Mouse (Mus musculus) kidney, adult 9 months (tissue): Measurements from ENCODE around the gene Nudt14.

ENCODE experiments used
- DNase-seq: peaks from one replicate; pipeline ENCODE4 v3.0.0; 2022

Nudt14 gene

GRCm38 (mm10) chr12:112941776-112942713, at the start of gene Nudt14:
TSS of gene Nudt14 (minus strand) at chr12:112942124.
- DNase-seq = peak; percentile 85

- DNase-seq = no peak
Observed at GRCm38 (mm10) chr12:112991444-112991843, 49.5 kb upstream of the Nudt14 start.

DNA sequence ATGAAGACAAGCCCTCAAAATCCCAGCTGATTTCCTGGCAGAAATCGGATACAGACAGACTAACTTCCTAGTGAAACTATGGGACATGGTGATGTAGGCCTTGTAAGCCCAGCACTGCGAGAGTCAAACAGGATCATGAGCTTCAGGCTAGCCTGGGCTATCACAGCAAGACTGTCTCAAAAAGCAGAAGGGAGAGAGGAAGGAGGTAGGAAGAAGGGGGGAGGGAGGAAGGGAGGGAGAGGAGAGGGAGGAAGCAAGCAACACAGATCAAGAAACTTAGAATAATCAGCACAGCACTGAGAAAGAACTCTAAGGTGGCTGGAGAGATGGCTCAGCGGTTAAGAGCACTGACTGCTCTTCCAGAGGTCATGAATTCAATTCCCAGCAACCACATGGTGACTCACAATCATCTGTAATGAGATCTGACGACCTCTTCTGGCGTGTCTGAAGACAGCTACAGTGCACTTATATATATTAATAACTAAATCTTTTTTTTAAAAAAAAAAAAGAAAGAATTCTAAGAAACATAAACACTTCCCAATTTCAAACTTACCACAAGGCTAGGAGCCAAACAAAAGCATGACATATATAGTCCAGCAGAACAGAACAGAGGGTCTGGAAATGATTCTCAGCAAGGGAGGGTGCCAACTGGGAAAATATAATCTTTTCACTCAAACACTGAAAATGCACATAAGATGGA, 48.9 kb upstream of the Nudt14 start:
- DNase-seq = no peak

DNA sequence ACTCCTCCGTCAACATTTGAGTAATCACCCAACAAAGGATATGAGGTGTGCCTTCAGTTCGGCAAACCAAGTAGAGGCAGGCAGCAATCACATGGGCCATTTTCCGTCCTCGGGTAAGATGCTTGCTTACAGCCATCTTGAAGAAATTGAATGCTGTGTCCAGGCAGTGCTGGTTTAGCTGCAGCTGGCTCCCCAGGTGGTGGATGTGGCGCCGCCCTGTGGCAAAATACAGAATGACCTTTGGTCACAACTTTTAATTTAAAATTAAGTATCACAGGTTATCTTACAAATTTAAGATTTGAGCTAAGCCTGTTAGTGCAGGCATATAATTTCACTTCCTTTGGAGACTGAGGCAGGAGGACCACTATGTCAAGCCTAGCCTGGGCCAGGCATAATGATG, 46.0 kb upstream of the Nudt14 start:
- no peak for DNase-seq

DNA sequence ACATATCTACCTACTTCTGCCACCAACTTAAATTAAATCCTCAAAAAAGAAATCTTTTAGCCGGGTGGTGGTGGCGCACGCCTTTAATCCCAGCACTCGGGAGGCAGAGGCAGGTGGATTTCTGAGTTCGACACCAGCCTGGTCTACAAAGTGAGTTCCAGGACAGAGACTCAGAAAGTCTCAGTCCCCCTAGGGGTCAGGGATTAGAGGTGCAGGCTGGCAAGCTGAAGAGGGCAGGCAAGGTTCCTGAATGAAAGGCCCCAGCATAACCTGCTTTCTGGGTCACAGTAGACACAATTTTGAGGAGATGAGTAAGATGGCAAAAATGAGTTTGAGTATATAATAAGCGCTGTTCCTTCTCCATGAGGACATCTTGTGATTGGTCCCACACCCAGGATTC, 43.4 kb upstream of the Nudt14 start:
- no peak for DNase-seq

- no peak for DNase-seq
Observed at GRCm38 (mm10) chr12:112982031-112982430, 40.1 kb upstream of the Nudt14 start.

DNA sequence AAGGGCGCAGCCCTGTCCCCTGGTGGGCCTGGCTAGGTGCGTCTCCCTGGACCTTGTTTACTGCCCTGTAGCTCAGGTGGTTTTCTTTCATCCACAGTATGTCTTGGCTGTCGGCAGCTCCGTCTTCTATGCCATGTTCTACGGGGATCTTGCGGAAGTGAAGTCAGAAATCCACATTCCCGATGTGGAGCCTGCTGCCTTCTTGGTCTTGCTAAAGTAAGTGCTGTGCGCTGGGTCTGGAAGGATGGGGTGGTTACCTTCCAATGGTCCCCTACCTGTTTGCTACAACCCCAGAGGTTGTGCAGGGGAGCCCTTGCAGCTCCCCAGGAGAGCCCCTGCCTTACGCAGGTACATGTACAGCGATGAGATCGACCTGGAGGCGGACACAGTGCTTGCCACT, 35.2 kb upstream of the Nudt14 start:
- DNase-seq = no peak

- DNase-seq = peak; percentile 95
Observed at GRCm38 (mm10) chr12:112976371-112977073, 34.6 kb upstream of the Nudt14 start, which contains the start of gene Btbd6. TSS of gene Btbd6 (plus strand) at chr12:112976482.

DNA sequence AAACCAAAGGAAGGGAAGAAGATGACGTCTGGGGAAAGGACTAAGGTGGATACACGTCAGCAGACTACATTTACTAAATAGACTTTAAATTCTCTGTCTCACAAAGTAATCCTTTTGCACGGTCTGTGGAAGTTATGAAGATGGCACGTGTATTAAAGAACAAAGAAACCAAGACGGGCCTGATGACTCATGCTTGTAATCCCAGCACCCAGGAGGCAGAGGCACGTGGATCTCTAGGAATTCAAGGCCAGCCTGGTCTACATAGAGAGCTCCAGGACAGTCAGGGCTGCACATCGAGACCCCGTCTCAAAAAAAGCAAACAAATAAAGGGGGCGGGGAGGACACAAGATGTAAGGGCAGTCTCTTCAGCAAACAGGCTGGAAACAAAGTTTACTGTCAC, 32.8 kb upstream of the Nudt14 start:
- no peak for DNase-seq

GRCm38 (mm10) chr12:112969616-112970015, 27.7 kb upstream of the Nudt14 start:
- no peak for DNase-seq

- DNase-seq = no peak
Observed at GRCm38 (mm10) chr12:112968943-112969342, 27.0 kb upstream of the Nudt14 start.

GRCm38 (mm10) chr12:112965783-112966182, 23.9 kb upstream of the Nudt14 start:
- DNase-seq = no peak

GRCm38 (mm10) chr12:112961872-112962271, 19.9 kb upstream of the Nudt14 start:
- no peak for DNase-seq

- no peak for DNase-seq
Observed at GRCm38 (mm10) chr12:112961428-112961827, 19.5 kb upstream of the Nudt14 start.

GRCm38 (mm10) chr12:112959421-112959820, 17.5 kb upstream of the Nudt14 start:
- DNase-seq = no peak

DNA sequence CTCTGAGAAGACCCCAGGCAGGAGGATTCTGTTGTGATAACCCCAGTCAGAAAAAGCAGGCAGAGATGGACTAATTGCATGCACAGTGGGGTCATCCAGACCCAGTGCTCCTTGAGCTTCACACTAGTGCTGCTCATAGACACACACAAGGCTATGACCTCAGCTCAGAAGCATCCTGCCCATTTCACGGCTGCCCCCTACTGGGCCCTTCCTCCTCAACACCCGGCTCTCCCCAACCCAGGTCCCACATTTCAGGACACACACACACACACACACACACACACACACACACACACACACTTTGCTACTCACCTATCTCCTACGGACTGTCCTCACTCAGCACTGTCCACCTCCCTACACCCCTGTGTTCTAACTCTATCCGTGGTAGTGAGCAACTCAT, 16.4 kb upstream of the Nudt14 start:
- DNase-seq = no peak

DNA sequence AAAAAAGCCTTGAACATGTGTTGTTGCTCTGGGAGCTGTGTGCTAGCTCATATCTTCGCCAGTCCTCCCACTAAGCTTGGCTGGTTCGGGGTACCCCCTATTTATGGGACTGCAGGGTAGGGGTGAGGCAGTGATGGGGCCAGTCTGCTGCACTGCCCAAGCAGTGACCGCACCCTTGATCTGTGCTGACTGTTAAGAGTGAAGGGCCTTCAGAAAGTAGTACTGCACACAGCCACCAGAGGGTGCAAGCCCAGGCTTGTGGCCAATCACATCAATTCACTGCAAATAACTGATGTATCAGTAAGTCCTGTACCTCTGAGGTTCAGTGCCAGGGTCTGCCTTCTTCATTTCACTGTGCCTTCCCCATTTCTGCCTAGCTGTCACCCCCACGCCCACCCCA, 13.9 kb upstream of the Nudt14 start:
- peak; percentile 85 for DNase-seq

- no peak for DNase-seq
Observed at GRCm38 (mm10) chr12:112952926-112953565, 11.1 kb upstream of the Nudt14 start.

GRCm38 (mm10) chr12:112952433-112952832, 10.5 kb upstream of the Nudt14 start:
- peak; percentile 55 for DNase-seq

GRCm38 (mm10) chr12:112951150-112951842, 9.4 kb upstream of the Nudt14 start:
- DNase-seq = no peak

DNA sequence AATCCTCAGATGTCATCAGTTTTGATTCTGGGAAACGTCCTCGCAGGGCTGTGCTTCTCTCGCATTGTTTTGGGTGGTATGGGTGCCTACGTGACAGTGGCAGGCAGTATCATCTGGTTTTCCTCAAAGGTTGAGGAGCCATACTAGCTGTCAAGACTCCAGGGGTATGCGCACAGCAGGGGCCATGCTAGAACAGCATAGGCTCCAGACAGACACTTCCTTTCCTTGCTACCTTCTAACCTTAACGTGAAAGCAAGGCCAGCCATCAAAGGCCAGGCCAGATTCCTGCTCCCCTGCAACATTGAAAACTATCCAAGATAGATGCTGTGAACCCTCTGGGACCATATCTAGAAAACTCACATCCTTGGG, 8.8 kb upstream of the Nudt14 start:
- DNase-seq = no peak

- DNase-seq = peak; percentile 76
Observed at GRCm38 (mm10) chr12:112950040-112950760, 8.3 kb upstream of the Nudt14 start.
